Mouse (Mus musculus) heart, embryonic 14.5 days (tissue): Measurements from ENCODE around the gene Snx30. TPM values are rescaled to one million over a fixed set of nuclear protein-coding genes. Genes with fewer than 3 reads are reported as not detected.

Experiments
- ATAC-seq: fragments of 200-750 bp; cut with Nextera tagmentation; 2 replicates; pipeline ENCODE4 v1.8.0; 2017; ENCODE audit warnings: low read depth, moderate TSS enrichment; ENCODE audit not compliant: insufficient number of reproducible peaks, insufficient read depth, low FRiP score
- H3K27ac ChIP-seq, 2 experiments: fragments of 200-500 bp in 1 of 2; fragments of 300-500 bp in 1 of 2; sonication (generic) in 1 of 2; replicated peaks in 1 of 2; 2 replicates each; pipeline ENCODE4 v1.5.1; 2012 to 2014; ENCODE audit warnings: low read depth in 2 of 2, low read length in 2 of 2, control low read depth in 1 of 2, mild to moderate bottlenecking in 1 of 2, mixed read lengths in 1 of 2; ENCODE audit not compliant: control insufficient read depth in 1 of 2, insufficient read depth in 1 of 2
- H3K27me3 ChIP-seq: fragments of 300-500 bp; sonication (generic); 2 replicates; pipeline ENCODE4 v1.6.1; 2014; ENCODE audit warnings: mild to moderate bottlenecking, low read length, control low read depth; ENCODE audit not compliant: control insufficient read depth, insufficient read depth
- H3K36me3 ChIP-seq: fragments of 300-500 bp; sonication (generic); 2 replicates; pipeline ENCODE4 v1.6.1; 2014; ENCODE audit warnings: mild to moderate bottlenecking, control low read depth, low read length, mixed read lengths; ENCODE audit not compliant: control insufficient read depth, insufficient read depth
- H3K4me1 ChIP-seq, 2 experiments: fragments of 200-500 bp in 1 of 2; fragments of 300-500 bp in 1 of 2; sonication (generic) in 1 of 2; 2 replicates each; pipeline ENCODE4 v1.6.1; 2012 to 2014; ENCODE audit warnings: low read length in 2 of 2, control low read depth in 1 of 2, mixed read lengths in 1 of 2; ENCODE audit not compliant: control insufficient read depth in 2 of 2, insufficient read depth in 2 of 2
- H3K4me2 ChIP-seq: fragments of 300-500 bp; sonication (generic); 2 replicates; pipeline ENCODE4 v1.6.1; 2014; ENCODE audit warnings: mild to moderate bottlenecking, low read length
- H3K4me3 ChIP-seq, 2 experiments: fragments of 200-500 bp in 1 of 2; fragments of 300-500 bp in 1 of 2; sonication (generic) in 1 of 2; 2 replicates each; pipeline ENCODE4 v1.5.1; 2012 to 2014; ENCODE audit warnings: low read length in 2 of 2, mild to moderate bottlenecking in 2 of 2, control low read depth in 1 of 2, low read depth in 1 of 2, moderate library complexity in 1 of 2; ENCODE audit not compliant: control insufficient read depth in 1 of 2, insufficient read depth in 1 of 2
- H3K9ac ChIP-seq: fragments of 300-500 bp; sonication (generic); 2 replicates; pipeline ENCODE4 v1.6.1; 2014; ENCODE audit warnings: mild to moderate bottlenecking, low read length
- H3K9me3 ChIP-seq: fragments of 300-500 bp; sonication (generic); 2 replicates; pipeline ENCODE4 v1.6.1; 2016; ENCODE audit warnings: low read length, control low read depth; ENCODE audit not compliant: control insufficient read depth
- WGBS: fragments of 180-500 bp; shearing (Covaris S2); extraction: QIAGEN DNeasy Blood & Tissue Kit; methylation state at CpG from one replicate; pipeline ENCODE4 v1.1.7; 2014; 5-methylcytosine and 5-hydroxymethylcytosine counted together
- polyA plus RNA-seq: library from polyadenylated mRNA; unstranded; fragments of >200 nt; fragmentation: Nextera tagmentation; extraction: Ambion mirVana; gene quantifications from 2 replicates; pipeline ENCODE4 v1.2.1, GENCODE M21; 2014

The Snx30 gene
- polyA plus RNA-seq, 1 experiment from 2014 or later = 6.6 TPM

GRCm38 (mm10) chr4:59816477-59816876 is 10.8 kb downstream of the Snx30 start:
- WGBS = 40% methylated on average over 9 of the region's 9 CpGs
- H3K4me2 ChIP-seq = no peak overlapping the region
- no peaks in the 10 kb centered on the region for H3K9me3 ChIP-seq
- no peak for ATAC-seq
- no peaks in the 10 kb centered on the region for H3K36me3 ChIP-seq
- H3K27me3 ChIP-seq = no peaks in the 10 kb centered on the region
- no peak overlapping the region for H3K4me3 ChIP-seq
- H3K27ac ChIP-seq = no peak overlapping the region
- H3K9ac ChIP-seq = no peak overlapping the region
- peaks cover 33 to 58% of the 10 kb centered on the region in 2 experiments for H3K4me1 ChIP-seq

DNA sequence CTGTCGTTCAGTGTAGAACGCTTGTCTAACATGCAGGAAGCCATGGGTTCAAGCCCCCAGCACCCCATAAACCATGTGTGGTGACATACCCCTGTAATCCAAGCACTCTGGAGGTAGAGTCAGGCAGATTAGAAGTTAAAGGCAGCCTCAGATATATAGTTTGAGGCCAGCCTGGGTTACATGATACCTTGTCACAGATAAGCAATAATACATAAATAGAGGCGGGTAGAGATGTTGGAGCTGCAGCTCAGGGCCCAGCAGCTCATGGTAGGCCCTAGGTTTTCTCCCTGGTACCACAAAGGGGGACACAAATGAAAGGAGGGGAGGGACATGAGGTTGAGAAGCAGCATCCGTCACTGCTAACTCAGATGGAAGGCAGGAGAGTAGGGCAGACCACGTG is 12.2 kb downstream of the Snx30 start:
- Histone ChIP-seq H3K9me3 (no peaks in the 10 kb centered on the region), H3K4me2 (no peak overlapping the region), H3K27me3 (no peaks in the 10 kb centered on the region), H3K27ac (no peak overlapping the region), H3K4me1 (peaks cover 33 to 58% of the 10 kb centered on the region in 2 experiments), H3K9ac (no peak overlapping the region), H3K4me3 (no peak overlapping the region), H3K36me3 (no peaks in the 10 kb centered on the region)
- 62% methylated on average over 5 of the region's 5 CpGs for WGBS
- no peak for ATAC-seq

GRCm38 (mm10) chr4:59818498-59818897 is 12.9 kb downstream of the Snx30 start:
- 74% methylated on average over 10 of the region's 10 CpGs for WGBS
- Histone ChIP-seq H3K27ac (no peak overlapping the region), H3K4me2 (no peak overlapping the region), H3K4me3 (no peak overlapping the region), H3K9me3 (no peaks in the 10 kb centered on the region), H3K27me3 (no peaks in the 10 kb centered on the region), H3K4me1 (peaks cover 37 to 64% of the 10 kb centered on the region in 2 experiments), H3K36me3 (no peaks in the 10 kb centered on the region), H3K9ac (no peak overlapping the region)
- no peak for ATAC-seq

DNA sequence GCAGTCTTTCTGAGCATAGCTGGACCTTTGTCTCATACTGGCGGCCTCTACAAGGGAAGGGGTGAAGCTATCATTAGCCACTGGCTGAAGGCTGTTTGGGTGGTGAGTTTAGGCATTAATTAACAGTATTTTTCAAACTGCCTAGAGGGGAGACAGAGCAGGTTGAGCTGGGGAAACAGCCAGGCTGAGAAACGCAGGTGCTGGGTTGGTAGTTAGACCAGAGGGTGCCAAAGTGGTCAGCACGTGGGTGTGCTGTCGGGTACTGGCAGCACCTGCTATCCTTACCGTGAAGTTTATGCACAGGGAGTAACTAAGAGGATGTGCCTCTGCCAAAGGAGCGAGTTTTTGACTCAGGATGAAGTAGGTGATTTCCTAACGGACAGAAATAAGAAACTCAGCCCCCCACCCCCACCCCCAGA is 13.4 kb downstream of the Snx30 start:
- H3K27ac ChIP-seq = peak overlapping the region; percentile 29 to 33; a peak in 1 of 4 replicates
- H3K27me3 ChIP-seq = no peaks in the 10 kb centered on the region
- no peaks in the 10 kb centered on the region for H3K36me3 ChIP-seq
- no peaks in the 10 kb centered on the region for H3K9me3 ChIP-seq
- H3K9ac ChIP-seq = no peak overlapping the region
- no peak overlapping the region for H3K4me3 ChIP-seq
- 60% methylated on average over 7 of the region's 7 CpGs for WGBS
- peaks cover 37 to 61% of the 10 kb centered on the region in 2 experiments for H3K4me1 ChIP-seq
- peak overlapping the region; percentile 24; the same call in 1 of the 2 replicates for H3K4me2 ChIP-seq
- no peak for ATAC-seq

DNA sequence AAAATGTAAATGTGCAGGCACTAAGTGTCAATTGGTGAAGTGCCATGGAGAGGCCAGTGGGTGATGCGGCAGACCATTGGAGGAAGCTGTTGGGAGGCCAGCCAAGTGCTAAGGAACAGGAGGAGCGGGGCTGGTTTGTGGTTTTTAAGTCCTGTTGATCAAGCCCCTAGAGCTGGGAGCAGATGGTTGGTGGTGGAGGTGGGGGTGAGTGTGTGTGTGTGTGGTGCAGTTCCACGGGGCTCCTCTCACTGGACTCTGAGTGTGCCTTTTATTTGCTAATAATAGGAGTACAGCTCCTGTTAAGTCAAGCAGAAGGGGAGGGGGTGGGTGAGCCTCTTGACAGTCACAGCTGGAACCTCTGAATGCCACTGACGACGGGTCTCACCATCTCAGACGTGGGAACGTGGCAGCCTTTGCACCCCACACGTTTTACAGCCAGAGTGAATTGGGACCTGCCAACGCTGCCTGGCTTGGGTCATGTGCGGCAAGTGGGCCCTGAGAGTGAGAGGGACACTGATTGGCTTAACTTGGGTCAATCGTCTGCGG is 13.9 kb downstream of the Snx30 start:
- Histone ChIP-seq H3K4me3 (no peak overlapping the region), H3K36me3 (no peaks in the 10 kb centered on the region), H3K4me1 (peaks cover 32 to 57% of the 10 kb centered on the region in 2 experiments), H3K9me3 (no peaks in the 10 kb centered on the region), H3K27me3 (no peaks in the 10 kb centered on the region), H3K9ac (no peak overlapping the region), H3K27ac (peak overlapping the region in 1 of 2 experiments; percentile 33; a peak in 1 of 4 replicates), H3K4me2 (peak overlapping the region; percentile 24)
- 39% methylated on average over 12 of the region's 12 CpGs for WGBS
- ATAC-seq = peak; percentile 49; the same call in 1 of the 2 replicates

- Histone ChIP-seq H3K9ac (no peak overlapping the region), H3K36me3 (no peaks in the 10 kb centered on the region), H3K4me1 (peaks cover 20 to 38% of the 10 kb centered on the region in 2 experiments), H3K27ac (no peak overlapping the region), H3K4me2 (no peak overlapping the region), H3K9me3 (no peaks in the 10 kb centered on the region), H3K27me3 (no peaks in the 10 kb centered on the region), H3K4me3 (no peak overlapping the region)
- WGBS = 96% methylated on average over 1 of the region's 1 CpGs
- ATAC-seq = no peak
These were observed 15.9 kb downstream of the Snx30 start for GRCm38 (mm10) chr4:59821516-59821915.

- Histone ChIP-seq H3K4me1 (peaks cover 16 to 32% of the 10 kb centered on the region in 2 experiments), H3K4me3 (no peak overlapping the region), H3K9ac (no peak overlapping the region), H3K27ac (no peak overlapping the region), H3K27me3 (no peaks in the 10 kb centered on the region), H3K4me2 (no peak overlapping the region), H3K9me3 (no peaks in the 10 kb centered on the region), H3K36me3 (no peaks in the 10 kb centered on the region)
- ATAC-seq = no peak
- WGBS = 62% methylated on average over 4 of the region's 4 CpGs
These were observed 16.5 kb downstream of the Snx30 start for GRCm38 (mm10) chr4:59822119-59822518.

DNA sequence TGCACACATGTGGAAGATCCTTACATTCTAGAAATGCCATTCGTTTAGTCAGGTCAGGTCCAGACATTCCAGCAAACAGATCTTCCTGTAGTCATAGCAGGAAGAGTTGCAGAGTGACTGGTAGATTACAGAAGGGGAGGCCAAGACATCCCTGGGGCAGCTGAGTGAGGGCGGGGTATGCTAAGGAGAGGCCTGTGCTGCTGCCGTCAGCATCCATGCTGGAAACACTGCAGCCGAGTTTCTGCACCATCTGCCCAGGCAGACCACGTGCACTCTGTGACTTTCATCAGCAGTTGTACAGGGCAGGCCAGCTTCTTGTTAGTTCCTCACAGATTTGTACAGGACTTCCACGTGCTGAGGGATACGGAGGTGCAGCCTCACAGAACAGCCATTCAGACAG is 17.8 kb downstream of the Snx30 start:
- Histone ChIP-seq H3K9ac (peak overlapping the region; percentile 41; the same call in 1 of the 2 replicates), H3K27me3 (no peaks in the 10 kb centered on the region), H3K9me3 (no peaks in the 10 kb centered on the region), H3K4me2 (no peak overlapping the region), H3K4me1 (peaks cover 16 to 22% of the 10 kb centered on the region in 2 experiments), H3K27ac (0 out of 4 replicates have a peak overlapping the region, but pooled peaks of 1 of the 2 experiments have one; percentile 8), H3K4me3 (no peak overlapping the region), H3K36me3 (no peaks in the 10 kb centered on the region)
- peak; percentile 51; the same call in 1 of the 2 replicates for ATAC-seq
- WGBS = 26% methylated on average over 7 of the region's 7 CpGs
